In the genomic region with DNA sequence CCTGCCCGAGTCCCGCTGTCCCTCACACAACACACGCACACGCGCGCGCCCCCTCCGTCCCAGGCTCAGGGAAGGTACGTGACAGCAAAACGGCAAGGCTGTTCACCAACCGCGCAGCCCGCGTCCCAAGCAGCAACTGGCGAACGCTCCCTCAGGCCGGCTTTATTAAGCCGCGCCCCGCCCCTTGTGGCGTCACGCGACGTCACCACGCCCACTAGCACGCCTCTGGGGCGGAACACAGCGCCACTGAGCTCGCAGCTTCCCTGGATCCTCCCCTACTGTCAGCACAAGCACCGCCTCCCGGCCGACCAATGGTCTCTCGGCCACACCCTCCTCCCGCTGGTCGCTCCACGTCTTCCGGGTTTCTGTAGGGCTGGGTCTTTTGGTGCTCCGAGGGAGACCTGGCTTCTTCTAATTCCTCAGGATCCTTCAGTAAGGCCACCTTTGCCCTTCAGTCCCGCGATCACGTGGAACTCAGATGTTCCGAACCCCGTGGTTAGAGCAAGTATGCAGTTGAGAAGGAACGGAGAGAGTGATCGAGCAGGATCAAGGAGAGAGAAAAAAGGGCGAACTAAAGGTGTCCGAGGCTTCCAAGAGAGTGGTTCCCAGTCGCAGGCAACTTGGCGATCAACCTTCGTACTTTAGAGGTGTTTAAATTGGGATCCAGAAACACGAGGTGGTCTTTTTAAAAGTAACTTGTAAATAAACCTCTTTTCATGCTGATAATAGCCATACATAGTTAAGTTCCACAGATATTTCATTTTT, we compare ENCODE assay signal across 7 mouse cellular contexts. TPM values are rescaled to one million over a fixed set of nuclear protein-coding genes. Genes with fewer than 3 reads are reported as not detected.
A peak's percentile ranks its signal among the peaks of the same experiment; 100 is the strongest.
DNase-seq lines count a peak whose midpoint lies in the region; ATAC-seq lines count a peak whose summit lies in the region.

A gene (minus strand): TSS at position 164 of the 765 bp plus-strand sequence.

- intact Hi-C loops in gastrocnemius, postnatal 36 days (cut with DNase I), result loop anchor here (5.0 kb wide), 1 partner anchor 34 kb away; no protein-coding TSS in a partner anchor
- intact Hi-C loops in left cerebral cortex, postnatal 25 days (cut with DNase I), result loop anchor here (5.0 to 10.0 kb wide), 2 partner anchors 551 to 636 kb away; a partner anchor contains a TSS

- 0% methylated on average over 51 of the region's 51 CpGs for WGBS in intestine, embryonic 15.5 days
- under 1% methylated on average over 51 of the region's 51 CpGs for WGBS in midbrain, embryonic 10.5 days

- no peaks in the 10 kb centered on the region for H3K36me3 ChIP-seq in intestine, embryonic 15.5 days
- no peaks in the 10 kb centered on the region for H3K36me3 ChIP-seq in midbrain, embryonic 10.5 days

- peak within 1 kb of the TSS; percentile 86 for H3K27ac ChIP-seq in intestine, embryonic 15.5 days
- peak within 1 kb of the TSS; percentile 86 for H3K27ac ChIP-seq in midbrain, embryonic 10.5 days (replicated peaks)

- no peaks in the 10 kb centered on the region for H3K27me3 ChIP-seq in intestine, embryonic 15.5 days (replicated peaks)
- peaks cover 9% of the 10 kb centered on the region for H3K27me3 ChIP-seq in midbrain, embryonic 10.5 days (ENCODE audit: low read depth, poor library complexity, severe bottlenecking)

- peak; percentile 99 for DNase-seq in adrenal gland, adult 2 months
- DNase-seq in embryo, embryonic 11.5 days (ENCODE audit: low read depth, low spot score), result peak; percentile 98
- peak; percentile 98 to 99 for DNase-seq in gastrocnemius, postnatal 36 days
- peak; percentile 99 for DNase-seq in left cerebral cortex, postnatal 25 days (ENCODE audit: low spot score in 2 of 2)
- DNase-seq in midbrain, embryonic 10.5 days (ENCODE audit: low spot score), result peak; percentile 98
- peak; percentile 96 for DNase-seq in right cerebral cortex, postnatal 4 days

- peak within 1 kb of the TSS; percentile 77 for H3K9ac ChIP-seq in intestine, embryonic 15.5 days

- H3K9me3 ChIP-seq in intestine, embryonic 15.5 days, result no peaks in the 10 kb centered on the region
- no peaks in the 10 kb centered on the region for H3K9me3 ChIP-seq in midbrain, embryonic 10.5 days (replicated peaks)

- peak within 1 kb of the TSS; percentile 92 for H3K4me2 ChIP-seq in intestine, embryonic 15.5 days (replicated peaks)

- peak; percentile 99 for ATAC-seq in intestine, embryonic 15.5 days

- no peaks in the 10 kb centered on the region for H3K4me1 ChIP-seq in intestine, embryonic 15.5 days (replicated peaks)
- H3K4me1 ChIP-seq in midbrain, embryonic 10.5 days, result peaks cover 10% of the 10 kb centered on the region

- peak within 1 kb of the TSS; percentile 66 for H3K4me3 ChIP-seq in intestine, embryonic 15.5 days (replicated peaks)
- peak within 1 kb of the TSS; percentile 70 for H3K4me3 ChIP-seq in midbrain, embryonic 10.5 days

RNA-seq across cellular contexts. Expression of the gene that starts here (rescaled TPM):
- 10 to 100 TPM; 51.2 to 66.1 TPM for total RNA-seq in adrenal gland, adult 2 months (2021)
- 12.9 and 17.2 TPM in 2 replicates for polyA plus RNA-seq in adrenal gland, adult 2 months (2012; rRNA removed)
- 10 to 100 TPM; 14.6 to 19.4 TPM for total RNA-seq in gastrocnemius, postnatal 36 days (2021)
- polyA plus RNA-seq in intestine, embryonic 15.5 days (2015; fragmentation: Nextera tagmentation; extraction: Ambion mirVana), result 13.2 and 14.3 TPM in 2 replicates
- 10 to 100 TPM; 13.7 to 15.2 TPM for total RNA-seq in left cerebral cortex, postnatal 25 days (2021)
- polyA plus RNA-seq in midbrain, embryonic 10.5 days (2016; fragmentation: Nextera tagmentation; extraction: Ambion mirVana), result 7.3 and 7.8 TPM in 2 replicates

Comparison
In these comparisons a context has a peak if more than half of its experiments do, and no peak if none do; other contexts are left out.
1. Peak in every context shown above with its lines: DNase-seq, ATAC-seq, H3K4me3 ChIP-seq and H3K27ac ChIP-seq.